Mouse (Mus musculus) intestine, embryonic 14.5 days (tissue): Measurements from ENCODE around the gene Pole4. TPM values are rescaled to one million over a fixed set of nuclear protein-coding genes. Genes with fewer than 3 reads are reported as not detected.
"Not testable (repeated sequence)": the region's sequence is repeated elsewhere in the genome, so short reads cannot be mapped to it uniquely, and the experiment has no call there.

Experiments used
- ATAC-seq: fragments of 200-750 bp; cut with Nextera tagmentation; replicated peaks from 2 replicates; pipeline ENCODE4 v1.8.0; 2017; ENCODE audit warnings: low read depth, moderate number of reproducible peaks, moderate TSS enrichment, moderate library complexity; ENCODE audit not compliant: low FRiP score, low TSS enrichment
- DNase-seq: peaks from one replicate; pipeline ENCODE4 v3.0.0-alpha.2; 2018; ENCODE audit warnings: low spot score
- H3K27ac ChIP-seq: fragments of 300-500 bp; sonication (generic); 2 replicates; pipeline ENCODE4 v1.5.1; 2014; ENCODE audit warnings: low read depth, mild to moderate bottlenecking, control low read depth
- H3K27me3 ChIP-seq: fragments of 300-500 bp; sonication (generic); replicated peaks from 2 replicates; pipeline ENCODE4 v1.6.1; 2014; ENCODE audit warnings: low read length, control low read depth; ENCODE audit not compliant: control insufficient read depth, insufficient read depth
- H3K36me3 ChIP-seq: fragments of 300-500 bp; sonication (generic); 2 replicates; pipeline ENCODE4 v1.6.1; 2014; ENCODE audit warnings: low read length, control low read depth; ENCODE audit not compliant: control insufficient read depth, insufficient read depth
- H3K4me1 ChIP-seq: fragments of 300-500 bp; sonication (generic); replicated peaks from 2 replicates; pipeline ENCODE4 v1.6.1; 2014; ENCODE audit warnings: low read length, control low read depth, mixed read lengths; ENCODE audit not compliant: control insufficient read depth, insufficient read depth
- H3K4me2 ChIP-seq: fragments of 300-500 bp; sonication (generic); 2 replicates; pipeline ENCODE4 v1.6.1; 2014; ENCODE audit warnings: low read length
- H3K4me3 ChIP-seq: fragments of 300-500 bp; sonication (generic); 2 replicates; pipeline ENCODE4 v1.5.1; 2014; ENCODE audit warnings: low read depth, low read length, control low read depth, mixed read lengths
- H3K9ac ChIP-seq: fragments of 300-500 bp; sonication (generic); 2 replicates; pipeline ENCODE4 v1.6.1; 2014; ENCODE audit warnings: mild to moderate bottlenecking, low read length
- H3K9me3 ChIP-seq: fragments of 300-500 bp; sonication (generic); 2 replicates; pipeline ENCODE4 v1.6.1; 2016; ENCODE audit warnings: low read length, control low read depth; ENCODE audit not compliant: control insufficient read depth
- WGBS: fragments of 180-500 bp; shearing (Covaris S2); extraction: QIAGEN DNeasy Blood & Tissue Kit; methylation state at CpG from one replicate; pipeline ENCODE4 v1.1.7; 2014; 5-methylcytosine and 5-hydroxymethylcytosine counted together
- polyA plus RNA-seq: library from polyadenylated mRNA; unstranded; fragments of >200 nt; fragmentation: Nextera tagmentation; extraction: Ambion mirVana; gene quantifications from 2 replicates; pipeline ENCODE4 v1.2.1, GENCODE M21; 2014

The Pole4 gene
- polyA plus RNA-seq, 1 experiment from 2014 or later: 107 TPM

DNA sequence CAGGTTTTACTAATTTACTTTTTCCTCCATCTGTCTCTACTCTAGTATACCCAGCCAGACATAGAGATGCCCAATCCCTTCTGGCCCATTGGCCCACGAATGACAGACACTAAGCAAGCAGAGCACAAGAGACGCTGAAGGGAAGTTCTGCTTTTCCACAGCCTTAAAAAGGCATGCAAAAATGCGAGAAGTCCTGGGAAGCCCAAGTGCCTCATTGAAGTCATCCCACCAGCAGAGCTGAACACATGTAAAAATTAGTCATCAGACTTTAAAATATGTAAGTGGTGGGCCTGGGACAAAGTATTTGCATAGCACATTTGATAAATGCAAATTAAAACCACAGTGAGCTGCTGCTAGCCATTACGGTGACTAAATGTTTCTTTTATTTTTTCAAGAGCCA is 65.1 kb downstream of the Pole4 start:
- H3K9me3 ChIP-seq: no peaks in the 10 kb centered on the region
- no peaks in the 10 kb centered on the region for H3K4me1 ChIP-seq
- no peak overlapping the region for H3K4me2 ChIP-seq
- DNase-seq (no peak), ATAC-seq (no peak)
- no peaks in the 10 kb centered on the region for H3K27me3 ChIP-seq
- no peaks in the 10 kb centered on the region for H3K36me3 ChIP-seq
- whole genome bisulfite sequencing: 80% methylated on average over 4 of the region's 4 CpGs
- no peak overlapping the region for H3K4me3 ChIP-seq
- no peak overlapping the region for H3K9ac ChIP-seq
- no peak overlapping the region for H3K27ac ChIP-seq

DNA sequence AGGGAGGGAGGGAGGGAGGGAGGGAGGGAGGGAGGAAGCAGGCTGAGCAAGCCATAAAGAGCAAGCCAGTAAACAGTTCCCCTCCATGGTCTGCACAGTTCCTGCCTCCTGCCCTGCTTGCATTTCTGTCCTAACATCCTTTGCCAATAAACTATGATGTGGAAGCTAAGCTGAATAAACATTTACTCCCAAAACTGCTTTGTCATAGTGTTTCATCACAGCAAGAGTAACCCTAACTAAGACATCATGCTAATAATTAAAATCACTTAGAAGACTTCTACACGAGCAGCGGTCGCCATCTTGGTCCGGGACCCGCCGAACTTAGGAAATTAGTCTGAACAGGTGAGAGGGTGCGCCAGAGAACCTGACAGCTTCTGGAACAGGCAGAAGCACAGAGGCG is 79.8 kb downstream of the Pole4 start:
- H3K27ac ChIP-seq, H3K9me3 ChIP-seq, H3K4me1 ChIP-seq, DNase-seq, H3K9ac ChIP-seq, H3K4me2 ChIP-seq, H3K27me3 ChIP-seq, ATAC-seq, H3K4me3 ChIP-seq, H3K36me3 ChIP-seq: not testable (repeated sequence)
- WGBS: 94% methylated on average over 7 of the region's 8 CpGs

DNA sequence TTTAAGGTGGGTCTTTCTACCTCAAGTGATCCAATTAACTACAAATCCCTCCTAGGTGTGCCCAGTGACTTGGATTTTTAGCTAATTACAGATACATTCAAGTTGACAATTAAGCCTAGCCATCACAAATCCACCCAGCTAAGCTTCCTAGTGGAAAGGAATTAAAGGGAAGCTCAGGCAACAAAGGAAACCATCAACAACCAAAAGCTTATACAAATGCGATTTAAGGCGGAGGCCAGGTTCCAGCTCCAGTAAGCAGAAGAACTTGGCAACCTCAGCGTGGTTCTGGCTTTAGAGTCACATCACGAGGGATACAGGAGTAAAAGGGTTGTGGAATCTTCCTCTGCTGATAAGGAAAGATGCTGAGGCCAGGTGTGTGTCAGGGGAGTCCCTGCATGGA is 92.0 kb downstream of the Pole4 start:
- Histone ChIP-seq H3K27me3 (no peaks in the 10 kb centered on the region), H3K9ac (no peak overlapping the region), H3K36me3 (no peaks in the 10 kb centered on the region), H3K27ac (no peak overlapping the region), H3K4me3 (no peak overlapping the region), H3K4me2 (no peak overlapping the region), H3K9me3 (no peaks in the 10 kb centered on the region), H3K4me1 (no peaks in the 10 kb centered on the region)
- WGBS: 77% methylated on average over 4 of the region's 4 CpGs
- no peak for DNase-seq
- no peak for ATAC-seq

DNA sequence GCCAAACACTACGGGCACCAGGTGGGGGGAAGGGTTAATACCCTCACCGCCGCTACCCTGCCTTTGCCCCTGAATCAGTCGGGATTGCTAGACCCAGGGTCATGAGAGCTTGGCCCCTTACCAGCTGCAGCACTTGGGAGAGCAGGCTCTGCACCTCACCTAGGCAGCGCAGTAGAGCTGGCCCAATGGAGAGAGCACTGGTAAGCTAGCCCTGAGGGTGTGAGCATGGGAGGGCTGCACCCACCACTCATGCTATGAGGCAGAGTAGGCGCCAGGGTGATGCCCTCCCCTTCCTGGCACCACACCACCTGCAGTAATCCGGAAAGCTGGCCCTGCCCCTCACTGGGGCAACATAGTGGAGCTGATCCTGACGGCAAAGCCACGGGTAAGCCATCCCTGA is 94.1 kb downstream of the Pole4 start:
- H3K4me1 ChIP-seq: no peaks in the 10 kb centered on the region
- H3K27ac ChIP-seq: no peak overlapping the region
- no peak overlapping the region for H3K9ac ChIP-seq
- no peaks in the 10 kb centered on the region for H3K27me3 ChIP-seq
- WGBS: 81% methylated on average over 9 of the region's 9 CpGs
- DNase-seq (no peak), ATAC-seq (no peak)
- no peaks in the 10 kb centered on the region for H3K9me3 ChIP-seq
- H3K4me3 ChIP-seq: no peak overlapping the region
- H3K36me3 ChIP-seq: no peaks in the 10 kb centered on the region
- H3K4me2 ChIP-seq: no peak overlapping the region

DNA sequence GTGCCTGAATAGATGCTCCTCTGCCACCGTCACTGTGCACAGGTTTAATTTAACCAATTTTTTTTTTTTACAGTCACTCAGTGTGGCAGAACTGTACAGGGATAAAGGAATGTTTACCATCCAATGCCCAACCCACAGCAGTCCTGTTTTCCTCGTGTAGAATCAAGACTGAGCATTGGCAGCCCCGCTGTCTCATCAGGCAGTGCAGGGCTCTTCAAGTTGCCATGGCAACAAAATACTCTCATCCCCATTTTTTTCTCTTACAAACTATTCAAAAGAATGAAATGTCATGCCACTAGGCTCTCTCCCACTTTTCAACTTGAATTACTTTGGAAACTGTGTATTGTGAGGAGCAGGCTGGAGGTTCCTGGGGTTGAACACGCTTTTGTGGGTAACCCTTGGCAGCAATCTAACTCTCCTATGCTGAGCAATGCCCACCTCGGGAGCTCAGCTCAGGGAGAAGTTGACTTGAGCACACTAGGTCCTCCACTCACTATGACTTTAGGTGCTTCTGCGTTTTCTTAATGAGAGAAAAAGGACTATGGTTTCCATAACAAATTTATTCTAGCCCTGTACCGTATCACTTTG is 95.7 kb downstream of the Pole4 start:
- H3K9me3 ChIP-seq: no peaks in the 10 kb centered on the region
- no peaks in the 10 kb centered on the region for H3K36me3 ChIP-seq
- H3K27me3 ChIP-seq: no peaks in the 10 kb centered on the region
- H3K27ac ChIP-seq: no peak overlapping the region
- no peak for DNase-seq
- no peak overlapping the region for H3K9ac ChIP-seq
- 78% methylated on average over 7 of the region's 7 CpGs for WGBS
- H3K4me1 ChIP-seq: no peaks in the 10 kb centered on the region
- no peak for ATAC-seq
- no peak overlapping the region for H3K4me2 ChIP-seq
- no peak overlapping the region for H3K4me3 ChIP-seq

DNA sequence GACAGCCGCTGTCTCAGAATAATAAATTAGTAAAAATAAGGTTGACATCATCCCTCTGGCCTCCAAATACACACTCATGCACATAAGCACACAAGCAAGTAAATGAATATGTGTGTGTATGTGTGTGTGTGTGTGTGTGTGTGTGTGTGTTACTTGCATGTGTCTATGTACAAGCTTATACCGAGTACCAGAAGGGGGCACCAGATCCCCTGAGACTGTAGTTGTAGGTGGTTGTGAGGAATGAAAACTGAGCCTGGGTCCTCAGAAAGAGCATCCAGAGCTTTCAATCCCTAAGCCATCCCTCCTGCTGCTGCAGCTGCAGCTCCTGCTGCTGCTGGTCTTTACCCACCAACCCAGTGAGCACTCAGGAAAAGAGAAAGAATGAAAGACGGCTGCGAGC is 96.4 kb downstream of the Pole4 start:
- ATAC-seq: no peak
- H3K9ac ChIP-seq: no peak overlapping the region
- H3K9me3 ChIP-seq: no peaks in the 10 kb centered on the region
- H3K27me3 ChIP-seq: no peaks in the 10 kb centered on the region
- no peak overlapping the region for H3K27ac ChIP-seq
- H3K4me1 ChIP-seq: no peaks in the 10 kb centered on the region
- H3K4me3 ChIP-seq: no peak overlapping the region
- WGBS: 94% methylated on average over 4 of the region's 4 CpGs
- no peak overlapping the region for H3K4me2 ChIP-seq
- DNase-seq: no peak
- H3K36me3 ChIP-seq: no peaks in the 10 kb centered on the region

DNA sequence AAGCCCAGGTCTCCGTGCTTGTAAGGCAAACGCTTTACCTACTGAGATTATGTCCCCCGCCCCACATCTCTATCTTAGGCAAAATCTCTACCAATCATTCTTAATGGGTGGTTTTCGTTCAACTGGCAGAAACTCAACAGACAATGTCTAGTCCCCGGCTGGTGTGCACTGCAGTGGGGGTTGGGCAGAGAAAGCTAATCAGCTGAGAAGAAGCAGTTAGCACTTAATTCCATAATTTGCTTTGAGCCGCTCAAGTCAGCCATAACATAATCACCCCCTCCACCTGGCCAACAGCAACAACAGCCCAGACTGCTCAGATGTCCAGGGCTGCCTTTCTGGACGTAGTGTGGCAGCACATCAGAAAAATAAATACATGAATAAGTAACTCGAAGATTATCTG is 100.4 kb downstream of the Pole4 start:
- Histone ChIP-seq H3K9me3 (no peaks in the 10 kb centered on the region), H3K9ac (no peak overlapping the region), H3K27me3 (no peaks in the 10 kb centered on the region), H3K27ac (no peak overlapping the region), H3K4me2 (no peak overlapping the region), H3K4me3 (no peak overlapping the region), H3K36me3 (no peaks in the 10 kb centered on the region), H3K4me1 (no peaks in the 10 kb centered on the region)
- no peak for DNase-seq
- ATAC-seq: no peak
- WGBS: 60% methylated on average over 8 of the region's 8 CpGs

DNA sequence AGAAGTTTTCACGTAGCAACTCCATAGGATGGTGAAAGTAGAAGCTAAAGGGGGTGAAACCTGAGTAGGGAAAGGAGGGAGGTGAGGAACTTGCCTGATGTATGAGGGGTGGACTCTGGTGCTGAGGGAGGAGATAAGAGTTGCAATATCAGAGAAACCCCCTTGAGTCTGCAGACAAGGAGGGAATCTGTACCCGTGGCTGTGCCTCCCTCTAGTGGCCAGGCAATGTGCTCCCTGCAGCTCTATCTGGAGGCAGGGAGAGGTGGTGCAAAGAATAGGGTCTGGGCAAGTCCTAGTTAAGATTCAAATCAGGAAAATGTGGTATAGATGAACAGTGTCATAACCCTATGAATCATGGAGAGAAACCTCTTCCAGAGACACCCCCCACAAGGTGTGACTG is 101.5 kb downstream of the Pole4 start:
- ATAC-seq (no peak), DNase-seq (peak; percentile 54)
- no peaks in the 10 kb centered on the region for H3K27me3 ChIP-seq
- no peaks in the 10 kb centered on the region for H3K36me3 ChIP-seq
- no peaks in the 10 kb centered on the region for H3K9me3 ChIP-seq
- H3K9ac ChIP-seq: no peak overlapping the region
- H3K27ac ChIP-seq: no peak overlapping the region
- no peak overlapping the region for H3K4me2 ChIP-seq
- H3K4me3 ChIP-seq: no peak overlapping the region
- H3K4me1 ChIP-seq: no peaks in the 10 kb centered on the region
- WGBS: 39% methylated on average over 2 of the region's 2 CpGs

DNA sequence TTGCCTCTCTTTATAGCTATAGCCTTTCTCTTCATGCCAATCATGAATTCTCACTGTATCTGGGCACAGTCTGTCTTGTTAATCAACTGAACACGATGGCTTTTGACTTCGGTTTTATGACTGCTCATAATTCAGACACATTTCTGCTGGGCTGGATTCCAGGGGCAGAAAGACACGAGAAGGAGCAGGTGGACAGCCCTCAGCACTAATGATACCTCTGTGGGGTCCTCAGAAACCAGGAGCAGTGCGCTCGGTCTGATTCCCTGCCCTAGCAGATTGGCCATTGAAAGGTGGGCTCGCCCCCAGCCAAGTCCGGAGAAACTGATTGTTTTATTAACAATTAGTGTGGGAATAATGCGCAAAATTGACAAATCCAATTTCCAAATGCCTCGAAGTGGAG is 101.9 kb downstream of the Pole4 start:
- H3K4me3 ChIP-seq: no peak overlapping the region
- no peaks in the 10 kb centered on the region for H3K36me3 ChIP-seq
- H3K9me3 ChIP-seq: no peaks in the 10 kb centered on the region
- ATAC-seq (no peak), DNase-seq (no peak)
- 81% methylated on average over 9 of the region's 9 CpGs for WGBS
- no peak overlapping the region for H3K4me2 ChIP-seq
- no peak overlapping the region for H3K9ac ChIP-seq
- no peak overlapping the region for H3K27ac ChIP-seq
- no peaks in the 10 kb centered on the region for H3K4me1 ChIP-seq
- no peaks in the 10 kb centered on the region for H3K27me3 ChIP-seq
